Mouse (Mus musculus) layer of hippocampus, postnatal 14 days (tissue): ENCODE results near the gene 9230112D13Rik. TPM values are rescaled to one million over a fixed set of nuclear protein-coding genes. Genes with fewer than 3 reads are reported as not detected.
A peak's percentile ranks its signal among the peaks of the same experiment; 100 is the strongest.

Experiments used
- DNase-seq, 2 experiments: peaks; one replicate each; pipeline ENCODE4 v3.0.0; 2021 to 2022; ENCODE audit warnings: low spot score in 2 of 2, mixed read lengths in 1 of 2
- total RNA-seq, 2 experiments: library from RNA; stranded (reverse); gene quantifications; 2 replicates each; pipeline ENCODE4 v1.2.3; 2021

The 9230112D13Rik gene
- total RNA-seq, 2 experiments from 2014 or later = not detected

- DNase-seq = no peak
Measured at GRCm38 (mm10) chr14:34543596-34543995, 21.0 kb upstream of the 9230112D13Rik start.

- no peak for DNase-seq
Measured at GRCm38 (mm10) chr14:34541896-34542295, 19.3 kb upstream of the 9230112D13Rik start.

- DNase-seq = no peak
Measured at GRCm38 (mm10) chr14:34540685-34541162, 18.1 kb upstream of the 9230112D13Rik start.

- no peak for DNase-seq
Measured at GRCm38 (mm10) chr14:34535883-34536282, 13.3 kb upstream of the 9230112D13Rik start.

GRCm38 (mm10) chr14:34533537-34533936, 10.9 kb upstream of the 9230112D13Rik start:
- no peak for DNase-seq

GRCm38 (mm10) chr14:34532536-34532935, 9.9 kb upstream of the 9230112D13Rik start:
- no peak for DNase-seq

GRCm38 (mm10) chr14:34528804-34529203, 6.2 kb upstream of the 9230112D13Rik start:
- no peak for DNase-seq

GRCm38 (mm10) chr14:34517959-34518544, 4.5 kb downstream of the 9230112D13Rik start:
- no peak for DNase-seq

- no peak for DNase-seq
Measured at GRCm38 (mm10) chr14:34516960-34517577, 5.5 kb downstream of the 9230112D13Rik start.

- no peak for DNase-seq
Measured at GRCm38 (mm10) chr14:34515860-34516259, 6.7 kb downstream of the 9230112D13Rik start.

GRCm38 (mm10) chr14:34514120-34514519, 8.5 kb downstream of the 9230112D13Rik start:
- DNase-seq = no peak

GRCm38 (mm10) chr14:34512602-34513001, 10.0 kb downstream of the 9230112D13Rik start:
- DNase-seq = no peak

GRCm38 (mm10) chr14:34511901-34512300, 10.7 kb downstream of the 9230112D13Rik start:
- no peak for DNase-seq

GRCm38 (mm10) chr14:34508842-34509439, 13.7 kb downstream of the 9230112D13Rik start:
- no peak for DNase-seq

- DNase-seq = no peak
Measured at GRCm38 (mm10) chr14:34508187-34508840, 14.3 kb downstream of the 9230112D13Rik start.

GRCm38 (mm10) chr14:34505309-34505708, 17.3 kb downstream of the 9230112D13Rik start:
- no peak for DNase-seq

- DNase-seq = no peak
Measured at GRCm38 (mm10) chr14:34504377-34504776, 18.2 kb downstream of the 9230112D13Rik start.

GRCm38 (mm10) chr14:34503759-34504158, 18.8 kb downstream of the 9230112D13Rik start:
- no peak for DNase-seq

GRCm38 (mm10) chr14:34503325-34503647, 19.3 kb downstream of the 9230112D13Rik start, which contains the start of gene Bmpr1a:
TSS of gene Bmpr1a (minus strand) at chr14:34503341.
- DNase-seq = no peak

- peak; percentile 90 to 92 for DNase-seq
Measured at GRCm38 (mm10) chr14:34502475-34503324, 19.9 kb downstream of the 9230112D13Rik start.
